Mouse (Mus musculus): ENCODE results near the gene Fkbp15.
A peak's percentile ranks its signal among the peaks of the same experiment; 100 is the strongest.

Gene Fkbp15

GRCm38 (mm10) chr4:62318294-62318693 lies 42.1 kb downstream of the Fkbp15 start:
- no peak for DNase-seq (ENCODE audit: low read depth, low spot score)

GRCm38 (mm10) chr4:62316456-62316855 lies 43.9 kb downstream of the Fkbp15 start:
- no peak for DNase-seq (ENCODE audit: low read depth, low spot score)

- DNase-seq (ENCODE audit: low read depth, low spot score), result no peak
Measured at GRCm38 (mm10) chr4:62314516-62314915, 45.8 kb downstream of the Fkbp15 start.

GRCm38 (mm10) chr4:62313641-62314211 lies 46.6 kb downstream of the Fkbp15 start:
- DNase-seq (ENCODE audit: low read depth, low spot score), result peak; percentile 51

GRCm38 (mm10) chr4:62312821-62313220 lies 47.5 kb downstream of the Fkbp15 start:
- no peak for DNase-seq (ENCODE audit: low read depth, low spot score)

GRCm38 (mm10) chr4:62308406-62308805 lies 51.9 kb downstream of the Fkbp15 start:
- no peak for DNase-seq (ENCODE audit: low read depth, low spot score)

GRCm38 (mm10) chr4:62306840-62307239 lies 53.5 kb downstream of the Fkbp15 start:
- no peak for DNase-seq (ENCODE audit: low read depth, low spot score)

GRCm38 (mm10) chr4:62306301-62306700 lies 54.0 kb downstream of the Fkbp15 start:
- DNase-seq (ENCODE audit: low read depth, low spot score), result no peak

GRCm38 (mm10) chr4:62303288-62303687 lies 57.1 kb downstream of the Fkbp15 start:
- DNase-seq (ENCODE audit: low read depth, low spot score), result no peak

GRCm38 (mm10) chr4:62302795-62303194 lies 57.6 kb downstream of the Fkbp15 start:
- DNase-seq (ENCODE audit: low read depth, low spot score), result no peak

GRCm38 (mm10) chr4:62300001-62300400 lies 60.3 kb downstream of the Fkbp15 start:
- no peak for DNase-seq (ENCODE audit: low read depth, low spot score)

- no peak for DNase-seq (ENCODE audit: low read depth, low spot score)
Measured at GRCm38 (mm10) chr4:62297280-62298130, 62.8 kb downstream of the Fkbp15 start.

GRCm38 (mm10) chr4:62294741-62295140 lies 65.6 kb downstream of the Fkbp15 start:
- DNase-seq (ENCODE audit: low read depth, low spot score), result no peak

- DNase-seq (ENCODE audit: low read depth, low spot score), result no peak
Measured at GRCm38 (mm10) chr4:62293219-62293861, 67.0 kb downstream of the Fkbp15 start.

GRCm38 (mm10) chr4:62292461-62293180 lies 67.7 kb downstream of the Fkbp15 start:
- DNase-seq (ENCODE audit: low read depth, low spot score), result peak; percentile 57

- DNase-seq (ENCODE audit: low read depth, low spot score), result no peak
Measured at GRCm38 (mm10) chr4:62290816-62291505, 69.4 kb downstream of the Fkbp15 start.

- no peak for DNase-seq (ENCODE audit: low read depth, low spot score)
Measured at GRCm38 (mm10) chr4:62289226-62289625, 71.1 kb downstream of the Fkbp15 start.

GRCm38 (mm10) chr4:62286992-62287900 lies 73.1 kb downstream of the Fkbp15 start:
- DNase-seq (ENCODE audit: low read depth, low spot score), result peak; percentile 44

- DNase-seq (ENCODE audit: low read depth, low spot score), result peak; percentile 90
Measured at GRCm38 (mm10) chr4:62286257-62286991, 73.9 kb downstream of the Fkbp15 start.

- DNase-seq (ENCODE audit: low read depth, low spot score), result no peak
Measured at GRCm38 (mm10) chr4:62285576-62285975, 74.8 kb downstream of the Fkbp15 start.

Measured in brain, adult 2 months (tissue).